Mouse (Mus musculus): Measurements from ENCODE around the gene Olfr213. TPM values are rescaled to one million over a fixed set of nuclear protein-coding genes. Genes with fewer than 3 reads are reported as not detected.
"Not testable (repeated sequence)": the region's sequence is repeated elsewhere in the genome, so short reads cannot be mapped to it uniquely, and the experiment has no call there.

Gene Olfr213
- polyA plus RNA-seq, 1 experiment from 2014 or later: not detected

DNA sequence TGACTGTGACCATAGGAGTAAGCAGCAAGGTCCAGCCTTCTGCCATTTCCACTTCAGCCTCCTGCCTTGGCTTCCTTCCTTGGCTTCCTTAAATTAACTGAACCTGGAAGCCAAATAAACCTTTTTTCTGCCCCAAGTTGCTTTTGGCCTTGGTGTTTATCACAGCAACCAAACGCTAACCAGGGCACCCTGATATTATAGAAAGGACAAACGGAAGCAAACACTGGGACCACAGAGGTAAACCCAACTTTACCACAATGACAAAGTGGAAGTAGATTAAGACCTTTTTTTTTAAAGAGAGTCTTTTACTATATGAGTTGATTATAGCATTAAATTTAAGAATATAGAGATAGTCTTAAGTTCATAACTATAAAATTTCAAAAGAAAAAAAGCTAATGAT lies 4.2 kb downstream of the Olfr213 start:
- Histone ChIP-seq H3K27me3 (ENCODE audit: control insufficient read depth, insufficient read depth, low read length) (no peaks in the 10 kb centered on the region), H3K4me2 (replicated peaks; ENCODE audit: low read depth) (no peak overlapping the region), H3K9ac (ENCODE audit: low read length) (no peak overlapping the region), H3K4me3 (ENCODE audit: low read depth, low read length) (no peak overlapping the region), H3K36me3 (ENCODE audit: control insufficient read depth, insufficient read depth, low read length) (no peaks in the 10 kb centered on the region), H3K9me3 (ENCODE audit: control insufficient read depth, low read length) (no peaks in the 10 kb centered on the region), H3K27ac (replicated peaks) (no peak overlapping the region), H3K4me1 (replicated peaks; ENCODE audit: control insufficient read depth, insufficient read depth) (no peaks in the 10 kb centered on the region)
- WGBS: 88% methylated on average over 2 of the region's 2 CpGs
- ATAC-seq (ENCODE audit: low FRiP score, low TSS enrichment): no peak
- TF ChIP-seq CTCF (IDR thresholded peaks at IDR 0.05; ENCODE audit: low read depth): no peak
- TF ChIP-seq EP300 (optimal IDR thresholded peaks at IDR 0.05): no peak
- no peak for DNase-seq (ENCODE audit: low spot score)

DNA sequence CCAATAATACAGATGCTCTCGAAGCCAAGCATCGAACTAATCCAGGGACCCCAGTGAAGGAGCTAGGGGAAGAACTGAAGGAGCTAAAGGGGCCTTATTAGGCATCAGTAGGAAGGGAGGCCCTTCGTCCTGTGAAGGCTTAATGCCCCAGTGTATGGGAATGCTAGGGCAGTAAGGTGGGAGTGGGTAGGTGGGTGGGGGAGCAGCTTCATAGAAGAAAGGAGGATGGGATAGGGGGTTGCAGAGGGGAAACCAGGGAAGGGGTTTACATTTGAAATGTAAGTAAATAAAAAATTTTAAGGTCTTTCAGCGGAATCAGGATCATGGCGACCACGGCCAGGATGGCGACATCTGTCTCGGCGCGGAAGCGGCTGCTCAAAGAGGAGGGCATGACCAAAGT lies 12.6 kb downstream of the Olfr213 start, which contains the start of gene Gm5580:
Gm5580 (plus strand) TSS at position 301 of the 400 bp plus-strand sequence.
- DNase-seq (ENCODE audit: low spot score); H3K27ac ChIP-seq (replicated peaks); H3K4me3 ChIP-seq (ENCODE audit: low read depth, low read length); H3K9me3 ChIP-seq (ENCODE audit: control insufficient read depth, low read length); H3K4me2 ChIP-seq (replicated peaks; ENCODE audit: low read depth); H3K4me1 ChIP-seq (replicated peaks; ENCODE audit: control insufficient read depth, insufficient read depth); ATAC-seq (ENCODE audit: low FRiP score, low TSS enrichment); H3K27me3 ChIP-seq (ENCODE audit: control insufficient read depth, insufficient read depth, low read length); H3K36me3 ChIP-seq (ENCODE audit: control insufficient read depth, insufficient read depth, low read length); H3K9ac ChIP-seq (ENCODE audit: low read length): not testable (repeated sequence)
- WGBS: 93% methylated on average over 11 of the region's 11 CpGs

DNA sequence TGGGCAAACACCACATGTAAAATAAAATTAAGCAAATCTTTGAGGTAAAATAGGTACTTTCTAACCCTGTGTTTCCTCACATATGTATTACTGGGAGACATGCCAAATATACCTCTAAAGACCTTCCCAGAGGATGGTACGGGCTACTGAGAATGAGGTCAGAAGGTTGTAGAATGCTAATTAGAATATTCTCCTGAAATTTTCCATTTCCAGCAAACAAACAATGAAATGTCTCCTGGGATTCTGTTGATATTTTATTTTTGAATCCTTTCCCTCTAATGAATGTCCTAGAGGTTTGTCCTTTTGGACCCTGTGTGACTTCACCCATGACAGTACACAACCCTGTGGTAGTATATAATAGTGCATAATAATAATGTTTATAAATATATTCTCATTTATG lies 15.7 kb downstream of the Olfr213 start, which contains the start of gene Olfr214:
Olfr214 (plus strand) TSS at position 301 of the 400 bp plus-strand sequence.
- no peaks in the 10 kb centered on the region for H3K4me1 ChIP-seq (replicated peaks; ENCODE audit: control insufficient read depth, insufficient read depth)
- no peak within 1 kb of the TSS for H3K4me2 ChIP-seq (replicated peaks; ENCODE audit: low read depth)
- DNase-seq (ENCODE audit: low spot score): no peak
- H3K27me3 ChIP-seq (ENCODE audit: control insufficient read depth, insufficient read depth, low read length): no peaks in the 10 kb centered on the region
- no peak within 1 kb of the TSS for H3K9ac ChIP-seq (ENCODE audit: low read length)
- H3K4me3 ChIP-seq (ENCODE audit: low read depth, low read length): no peak within 1 kb of the TSS
- ATAC-seq (ENCODE audit: low FRiP score, low TSS enrichment): no peak
- no peak for TF ChIP-seq EP300 (optimal IDR thresholded peaks at IDR 0.05)
- no peak for TF ChIP-seq CTCF (IDR thresholded peaks at IDR 0.05; ENCODE audit: low read depth)
- no peaks in the 10 kb centered on the region for H3K9me3 ChIP-seq (ENCODE audit: control insufficient read depth, low read length)
- WGBS: 67% methylated on average over 1 of the region's 1 CpGs
- H3K36me3 ChIP-seq (ENCODE audit: control insufficient read depth, insufficient read depth, low read length): no peaks in the 10 kb centered on the region
- H3K27ac ChIP-seq (replicated peaks): no peak within 1 kb of the TSS

DNA sequence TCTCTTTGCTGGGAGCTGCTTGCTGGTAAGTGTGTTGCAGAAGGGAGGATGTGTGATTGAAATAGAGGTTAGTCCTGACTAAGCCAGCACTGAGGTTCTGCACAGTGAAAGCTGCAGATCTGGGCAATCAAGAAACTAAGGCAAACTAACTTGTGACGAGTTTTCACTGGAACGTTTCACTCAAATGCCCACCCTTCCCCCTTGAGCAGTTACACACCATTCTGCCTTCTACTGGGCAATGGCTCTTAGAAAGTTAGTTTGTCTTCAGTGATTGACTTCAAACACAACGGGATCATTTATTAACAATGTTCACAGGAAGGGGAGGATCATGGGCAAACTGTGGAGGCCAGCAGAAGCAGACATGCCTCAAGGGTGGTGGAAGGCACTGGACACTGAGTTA lies 16.7 kb downstream of the Olfr213 start:
- H3K4me1 ChIP-seq (replicated peaks; ENCODE audit: control insufficient read depth, insufficient read depth): no peaks in the 10 kb centered on the region
- WGBS: 60% methylated on average over 3 of the region's 3 CpGs
- H3K4me2 ChIP-seq (replicated peaks; ENCODE audit: low read depth): no peak overlapping the region
- no peaks in the 10 kb centered on the region for H3K27me3 ChIP-seq (ENCODE audit: control insufficient read depth, insufficient read depth, low read length)
- DNase-seq (ENCODE audit: low spot score): no peak
- H3K27ac ChIP-seq (replicated peaks): no peak overlapping the region
- no peaks in the 10 kb centered on the region for H3K9me3 ChIP-seq (ENCODE audit: control insufficient read depth, low read length)
- TF ChIP-seq CTCF (IDR thresholded peaks at IDR 0.05; ENCODE audit: low read depth) (no peak), EP300 (optimal IDR thresholded peaks at IDR 0.05) (no peak)
- no peaks in the 10 kb centered on the region for H3K36me3 ChIP-seq (ENCODE audit: control insufficient read depth, insufficient read depth, low read length)
- ATAC-seq (ENCODE audit: low FRiP score, low TSS enrichment): no peak
- H3K9ac ChIP-seq (ENCODE audit: low read length): no peak overlapping the region
- no peak overlapping the region for H3K4me3 ChIP-seq (ENCODE audit: low read depth, low read length)

DNA sequence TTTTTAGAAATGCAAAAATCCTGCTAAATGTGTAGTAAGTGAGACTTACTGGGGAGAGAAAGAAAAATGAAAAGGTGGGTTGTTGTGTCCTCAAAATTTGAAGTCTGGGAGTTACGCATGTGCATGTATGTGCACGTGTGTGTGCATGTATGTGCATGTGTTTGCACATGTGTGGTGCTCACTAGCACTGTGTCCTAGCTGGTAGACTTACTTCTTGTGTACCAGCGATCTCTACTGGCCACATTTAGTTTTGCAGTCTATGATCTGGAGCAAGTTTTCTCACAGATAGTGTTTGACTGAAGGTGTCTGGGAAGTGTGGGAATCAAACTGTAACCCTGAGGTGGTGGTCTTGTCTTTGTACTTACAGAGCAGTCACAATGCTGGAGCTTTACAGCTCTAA lies 31.6 kb downstream of the Olfr213 start:
- Histone ChIP-seq H3K9me3 (ENCODE audit: control insufficient read depth, low read length) (no peaks in the 10 kb centered on the region), H3K36me3 (ENCODE audit: control insufficient read depth, insufficient read depth, low read length) (no peaks in the 10 kb centered on the region), H3K9ac (ENCODE audit: low read length) (no peak overlapping the region), H3K27ac (replicated peaks) (no peak overlapping the region), H3K4me1 (replicated peaks; ENCODE audit: control insufficient read depth, insufficient read depth) (no peaks in the 10 kb centered on the region), H3K4me2 (replicated peaks; ENCODE audit: low read depth) (no peak overlapping the region), H3K4me3 (ENCODE audit: low read depth, low read length) (no peak overlapping the region), H3K27me3 (ENCODE audit: control insufficient read depth, insufficient read depth, low read length) (no peaks in the 10 kb centered on the region)
- DNase-seq (ENCODE audit: low spot score): peak; percentile 21
- WGBS: 30% methylated on average over 3 of the region's 3 CpGs
- TF ChIP-seq EP300 (optimal IDR thresholded peaks at IDR 0.05): no peak
- TF ChIP-seq CTCF (IDR thresholded peaks at IDR 0.05; ENCODE audit: low read depth): peak; percentile 81
- ATAC-seq (ENCODE audit: low FRiP score, low TSS enrichment): no peak

DNA sequence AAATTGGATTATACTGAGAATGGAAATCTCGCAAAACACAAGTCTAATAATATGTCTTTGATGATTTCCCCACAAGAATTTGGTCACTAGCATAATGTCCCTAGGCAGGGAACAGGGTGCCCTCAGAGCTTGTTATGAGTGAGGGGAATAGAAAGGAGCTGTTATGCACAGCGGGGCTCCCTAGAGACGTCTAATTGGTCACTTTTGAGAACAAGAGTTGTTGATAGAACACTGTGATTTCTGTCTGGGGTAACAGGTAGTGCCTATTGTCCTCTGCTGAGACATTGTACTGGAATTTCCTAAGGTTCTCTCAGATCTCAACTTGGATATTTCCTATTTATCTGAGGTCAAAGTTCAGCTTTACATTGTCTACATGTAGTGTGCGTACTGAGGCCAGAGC lies 45.8 kb downstream of the Olfr213 start, which contains the start of gene Olfr215:
Olfr215 (minus strand) TSS at position 101 of the 400 bp plus-strand sequence.
- no peak for DNase-seq (ENCODE audit: low spot score)
- H3K4me3 ChIP-seq (ENCODE audit: low read depth, low read length): no peak within 1 kb of the TSS
- H3K4me1 ChIP-seq (replicated peaks; ENCODE audit: control insufficient read depth, insufficient read depth): no peaks in the 10 kb centered on the region
- TF ChIP-seq CTCF (IDR thresholded peaks at IDR 0.05; ENCODE audit: low read depth) (no peak), EP300 (optimal IDR thresholded peaks at IDR 0.05) (no peak)
- no peaks in the 10 kb centered on the region for H3K27me3 ChIP-seq (ENCODE audit: control insufficient read depth, insufficient read depth, low read length)
- no peak for ATAC-seq (ENCODE audit: low FRiP score, low TSS enrichment)
- 63% methylated on average over 4 of the region's 4 CpGs for WGBS
- no peaks in the 10 kb centered on the region for H3K9me3 ChIP-seq (ENCODE audit: control insufficient read depth, low read length)
- no peak within 1 kb of the TSS for H3K4me2 ChIP-seq (replicated peaks; ENCODE audit: low read depth)
- H3K9ac ChIP-seq (ENCODE audit: low read length): no peak within 1 kb of the TSS
- H3K36me3 ChIP-seq (ENCODE audit: control insufficient read depth, insufficient read depth, low read length): no peaks in the 10 kb centered on the region
- no peak within 1 kb of the TSS for H3K27ac ChIP-seq (replicated peaks)

Other genes starting within 250 kb of the Olfr213 start
- gene March8, start 200.4 kb upstream of the Olfr213 start, polyA plus RNA-seq (2015; fragmentation: Nextera tagmentation; extraction: Ambion mirVana): 24.0 and 26.4 TPM in 2 replicates
- 0.45 and 1.3 TPM in 2 replicates for gene Alox5, start 77.3 kb upstream of the Olfr213 start, polyA plus RNA-seq (2015; fragmentation: Nextera tagmentation; extraction: Ambion mirVana)
- gene Olfr211, start 49.4 kb upstream of the Olfr213 start, polyA plus RNA-seq (2015; fragmentation: Nextera tagmentation; extraction: Ambion mirVana): not detected in 2 replicates
- not detected in 2 replicates for gene Olfr212, start 31.9 kb upstream of the Olfr213 start, polyA plus RNA-seq (2015; fragmentation: Nextera tagmentation; extraction: Ambion mirVana)
- 0.36 TPM in 2 replicates for gene Gm5580, start 12.7 kb downstream of the Olfr213 start, polyA plus RNA-seq (2015; fragmentation: Nextera tagmentation; extraction: Ambion mirVana)
- gene Olfr214, start 15.8 kb downstream of the Olfr213 start, polyA plus RNA-seq (2015; fragmentation: Nextera tagmentation; extraction: Ambion mirVana): not detected in 2 replicates
- gene Olfr215, start 45.7 kb downstream of the Olfr213 start, polyA plus RNA-seq (2015; fragmentation: Nextera tagmentation; extraction: Ambion mirVana): not detected in 2 replicates
- gene Zfp422, start 90.5 kb downstream of the Olfr213 start, polyA plus RNA-seq (2015; fragmentation: Nextera tagmentation; extraction: Ambion mirVana): 52.4 and 54.4 TPM in 2 replicates
- gene Depp1, start 112.2 kb downstream of the Olfr213 start, polyA plus RNA-seq (2015; fragmentation: Nextera tagmentation; extraction: Ambion mirVana): 31.6 and 37.0 TPM in 2 replicates
- 4.1 and 5.6 TPM in 2 replicates for gene Rassf4, start 135.5 kb downstream of the Olfr213 start, polyA plus RNA-seq (2015; fragmentation: Nextera tagmentation; extraction: Ambion mirVana)
- 0.05 and 0.08 TPM in 2 replicates for gene Tmem72, start 178.5 kb downstream of the Olfr213 start, polyA plus RNA-seq (2015; fragmentation: Nextera tagmentation; extraction: Ambion mirVana)